In the genomic region with DNA sequence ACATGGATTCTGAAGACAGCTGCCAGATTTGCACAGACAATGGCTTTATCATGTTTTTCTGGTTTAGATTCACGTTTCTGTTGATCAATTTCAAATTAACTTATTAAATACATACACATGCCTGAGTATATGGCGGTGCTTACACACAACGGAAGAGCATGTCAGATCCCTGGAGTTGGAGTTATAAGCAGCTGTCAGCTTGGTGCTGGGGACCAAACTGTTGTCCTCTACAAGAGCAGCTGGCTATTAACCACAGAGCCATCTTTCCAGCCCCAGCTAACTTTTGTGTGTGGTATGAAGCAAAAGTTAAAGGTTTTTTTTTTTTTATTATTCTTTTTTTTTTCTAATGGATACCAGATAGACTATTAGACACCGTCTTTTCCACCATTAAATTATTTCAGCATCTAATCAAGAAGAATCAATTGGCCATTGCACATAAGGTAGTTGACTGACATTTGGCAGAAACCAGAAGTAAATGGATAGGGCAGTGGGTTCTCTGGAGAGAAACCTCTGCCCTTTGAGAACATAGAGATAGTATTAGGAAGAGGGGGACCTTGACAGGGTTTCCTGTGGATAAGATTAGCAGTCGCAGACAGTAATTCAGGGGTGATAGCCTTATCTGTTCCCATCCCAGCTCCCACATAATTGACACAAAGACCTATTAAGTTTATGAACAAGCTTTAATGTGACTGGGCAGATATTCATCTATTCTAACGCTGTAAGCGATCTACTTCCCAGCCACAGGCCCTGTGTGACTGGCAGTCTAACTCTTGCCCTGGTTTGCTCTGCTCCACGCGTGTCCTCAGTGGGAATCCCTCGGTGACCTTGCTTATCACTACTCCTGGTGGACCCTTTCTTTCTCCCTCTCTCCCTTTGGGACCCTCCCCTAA, we compare ENCODE assay signal across 8 mouse cellular contexts. TPM values are rescaled to one million over a fixed set of nuclear protein-coding genes. Genes with fewer than 3 reads are reported as not detected.
DNase-seq lines count a peak whose midpoint lies in the region; ATAC-seq and TF ChIP-seq lines count a peak whose summit lies in the region.

No protein-coding gene starts in this region.

- peaks cover 9% of the 10 kb centered on the region; the same call in 1 of the 2 replicates for H3K4me1 ChIP-seq in cerebellum, adult 2 months (ENCODE audit: control insufficient read depth, insufficient read depth, low read length)
- H3K4me1 ChIP-seq in spleen, adult 2 months (ENCODE audit: control insufficient read depth, insufficient read depth, insufficient read length), result no peaks in the 10 kb centered on the region
- peaks cover 17% of the 10 kb centered on the region for H3K4me1 ChIP-seq in liver, embryonic 13.5 days (replicated peaks)
- H3K4me1 ChIP-seq in stomach, postnatal 0 days (replicated peaks; ENCODE audit: control insufficient read depth, insufficient read depth), result no peaks in the 10 kb centered on the region

- TF ChIP-seq POLR2A in cerebellum, adult 2 months (IDR thresholded peaks at IDR 0.05; ENCODE audit: borderline replicate concordance, insufficient read depth, low read length), result peak; percentile 37; the same call in 1 of the 2 replicates
- no peak for TF ChIP-seq POLR2A in spleen, adult 2 months (IDR thresholded peaks at IDR 0.05; ENCODE audit: low read depth, low read length)

- TF ChIP-seq CTCF in cerebellum, adult 2 months (IDR thresholded peaks at IDR 0.05; ENCODE audit: borderline replicate concordance, insufficient read depth, low read depth, low read length), result no peak
- TF ChIP-seq CTCF in spleen, adult 2 months (IDR thresholded peaks at IDR 0.05; ENCODE audit: extremely low read depth, insufficient read depth, insufficient read length, insufficient replicate concordance), result no peak
- no peak for TF ChIP-seq CTCF in stomach, postnatal 0 days (IDR thresholded peaks at IDR 0.05; ENCODE audit: low read depth)

- H3K27ac ChIP-seq in cerebellum, adult 2 months (ENCODE audit: insufficient read depth, low read length), result peak overlapping the region; percentile 87
- H3K27ac ChIP-seq in spleen, adult 2 months (ENCODE audit: insufficient read depth, low read length), result no peak overlapping the region
- no peak overlapping the region for H3K27ac ChIP-seq in liver, embryonic 13.5 days
- no peak overlapping the region; the same call in 1 of the 2 replicates for H3K27ac ChIP-seq in stomach, postnatal 0 days (replicated peaks)

- DNase-seq in cerebellum, adult 2 months, result no peak
- no peak for DNase-seq in cerebellum, postnatal 36 days
- no peak for DNase-seq in spleen, adult 2 months (ENCODE audit: low read depth in 1 of 2, low spot score in 2 of 2)
- no peak for DNase-seq in spleen, postnatal 36 days (ENCODE audit: low spot score in 2 of 2)
- peak; percentile 23 for DNase-seq in liver, embryonic 13.5 days
- no peak for DNase-seq in stomach, postnatal 0 days (ENCODE audit: low spot score)
- DNase-seq in right cerebral cortex, adult 18-20 months, result no peak
- DNase-seq in T-cell, adult 2 months (ENCODE audit: low spot score), result no peak

- H3K4me3 ChIP-seq in cerebellum, adult 2 months (replicated peaks; ENCODE audit: insufficient read depth, low read depth, low read length), result peak overlapping the region; percentile 79
- H3K4me3 ChIP-seq in spleen, adult 2 months (ENCODE audit: extremely low read depth, insufficient read depth, insufficient read length), result peak overlapping the region; percentile 50; the same call in 1 of the 2 replicates
- H3K4me3 ChIP-seq in liver, embryonic 13.5 days (replicated peaks), result peak overlapping the region; percentile 50
- H3K4me3 ChIP-seq in stomach, postnatal 0 days (ENCODE audit: low read depth, low read length), result peak overlapping the region; percentile 23

- peak; percentile 63 for ATAC-seq in liver, embryonic 13.5 days (ENCODE audit: low read depth)
- ATAC-seq in stomach, postnatal 0 days (ENCODE audit: low FRiP score, low TSS enrichment), result no peak; the same call in 1 of the 2 replicates

- peak overlapping the region; percentile 63 for H3K4me2 ChIP-seq in liver, embryonic 13.5 days
- peak overlapping the region; percentile 42 for H3K4me2 ChIP-seq in stomach, postnatal 0 days (replicated peaks; ENCODE audit: low read depth)

- no peaks in the 10 kb centered on the region for H3K36me3 ChIP-seq in spleen, adult 2 months (ENCODE audit: control insufficient read depth, insufficient read depth, low read length)
- no peaks in the 10 kb centered on the region for H3K36me3 ChIP-seq in liver, embryonic 13.5 days
- no peaks in the 10 kb centered on the region for H3K36me3 ChIP-seq in stomach, postnatal 0 days (ENCODE audit: control insufficient read depth, insufficient read depth, low read length)

- H3K9ac ChIP-seq in liver, embryonic 13.5 days, result 0 out of 2 replicates have a peak overlapping the region, but pooled peaks have one; percentile 42
- no peak overlapping the region for H3K9ac ChIP-seq in stomach, postnatal 0 days (ENCODE audit: low read length)

- no peaks in the 10 kb centered on the region for H3K27me3 ChIP-seq in cerebellum, adult 2 months (ENCODE audit: control insufficient read depth, insufficient read depth, low read length)
- no peaks in the 10 kb centered on the region for H3K27me3 ChIP-seq in spleen, adult 2 months (ENCODE audit: control insufficient read depth, insufficient read depth, low read length)
- peaks cover 5% of the 10 kb centered on the region; the same call in 1 of the 2 replicates for H3K27me3 ChIP-seq in liver, embryonic 13.5 days
- H3K27me3 ChIP-seq in stomach, postnatal 0 days (ENCODE audit: control insufficient read depth, insufficient read depth, low read length), result no peaks in the 10 kb centered on the region

- no peak for TF ChIP-seq EP300 in stomach, postnatal 0 days (optimal IDR thresholded peaks at IDR 0.05)

- H3K9me3 ChIP-seq in liver, embryonic 13.5 days (replicated peaks), result no peaks in the 10 kb centered on the region
- H3K9me3 ChIP-seq in stomach, postnatal 0 days (ENCODE audit: control insufficient read depth, low read length), result no peaks in the 10 kb centered on the region

- 36% methylated on average over 10 of the region's 10 CpGs for WGBS in cerebellum, adult 2 months
- 52% methylated on average over 10 of the region's 10 CpGs for WGBS in spleen, adult 2 months
- WGBS in liver, embryonic 13.5 days (ENCODE audit: insufficient replicate concordance), result 27% methylated on average over 10 of the region's 10 CpGs
- 35% methylated on average over 10 of the region's 10 CpGs for WGBS in stomach, postnatal 0 days

RNA-seq across cellular contexts. Expression of a gene that starts 12.2 kb away (rescaled TPM):
- 1,309 and 1,339 TPM in 2 replicates for polyA plus RNA-seq in cerebellum, adult 2 months (2012; rRNA removed)
- polyA plus RNA-seq in spleen, adult 2 months (2012; rRNA removed), result 677 and 1,174 TPM in 2 replicates
- 877 and 1,047 TPM in 2 replicates for polyA plus RNA-seq in liver, embryonic 13.5 days (2015; fragmentation: Nextera tagmentation; extraction: Ambion mirVana)
- polyA plus RNA-seq in stomach, postnatal 0 days (2015; fragmentation: Nextera tagmentation; extraction: Ambion mirVana), result 805 and 984 TPM in 2 replicates

RNA-seq across cellular contexts. Expression of a gene that starts 20.9 kb away (rescaled TPM):
- 3.4 TPM in 2 replicates for polyA plus RNA-seq in cerebellum, adult 2 months (2012; rRNA removed)
- polyA plus RNA-seq in spleen, adult 2 months (2012; rRNA removed), result 67.3 and 137 TPM in 2 replicates
- polyA plus RNA-seq in liver, embryonic 13.5 days (2015; fragmentation: Nextera tagmentation; extraction: Ambion mirVana), result 0.21 and 0.51 TPM in 2 replicates
- polyA plus RNA-seq in stomach, postnatal 0 days (2015; fragmentation: Nextera tagmentation; extraction: Ambion mirVana), result 23.6 and 32.3 TPM in 2 replicates

RNA-seq across cellular contexts. Expression of a gene that starts 35.0 kb away (rescaled TPM):
- polyA plus RNA-seq in cerebellum, adult 2 months (2012; rRNA removed), result 21.0 and 26.6 TPM in 2 replicates
- polyA plus RNA-seq in spleen, adult 2 months (2012; rRNA removed), result 73.4 and 102 TPM in 2 replicates
- 35.3 and 39.2 TPM in 2 replicates for polyA plus RNA-seq in liver, embryonic 13.5 days (2015; fragmentation: Nextera tagmentation; extraction: Ambion mirVana)
- 77.4 and 81.0 TPM in 2 replicates for polyA plus RNA-seq in stomach, postnatal 0 days (2015; fragmentation: Nextera tagmentation; extraction: Ambion mirVana)

RNA-seq across cellular contexts. Expression of a gene that starts 49.1 kb away (rescaled TPM):
- 78.5 and 82.1 TPM in 2 replicates for polyA plus RNA-seq in cerebellum, adult 2 months (2012; rRNA removed)
- polyA plus RNA-seq in spleen, adult 2 months (2012; rRNA removed), result 42.4 and 43.2 TPM in 2 replicates
- 85.6 and 88.1 TPM in 2 replicates for polyA plus RNA-seq in liver, embryonic 13.5 days (2015; fragmentation: Nextera tagmentation; extraction: Ambion mirVana)
- polyA plus RNA-seq in stomach, postnatal 0 days (2015; fragmentation: Nextera tagmentation; extraction: Ambion mirVana), result 81.9 and 82.8 TPM in 2 replicates

RNA-seq across cellular contexts. Expression of a gene that starts 49.9 kb away (rescaled TPM):
- polyA plus RNA-seq in cerebellum, adult 2 months (2012; rRNA removed), result 0.14 TPM in 1 of 2 replicates, not detected in the other
- not detected in 2 replicates for polyA plus RNA-seq in spleen, adult 2 months (2012; rRNA removed)
- not detected in 2 replicates for polyA plus RNA-seq in liver, embryonic 13.5 days (2015; fragmentation: Nextera tagmentation; extraction: Ambion mirVana)
- not detected in 2 replicates for polyA plus RNA-seq in stomach, postnatal 0 days (2015; fragmentation: Nextera tagmentation; extraction: Ambion mirVana)

Comparison
In these comparisons a context has a peak if more than half of its experiments do, and no peak if none do; other contexts are left out.
1. H3K4me3 ChIP-seq: peak in every context shown above with its lines; median percentile 79 in cerebellum, adult 2 months; 50 in spleen, adult 2 months; 50 in liver, embryonic 13.5 days; 23 in stomach, postnatal 0 days.